Mouse (Mus musculus) spleen, adult 12 weeks (tissue): ENCODE measurements around the gene Gm3642.
"Not testable (repeated sequence)": the region's sequence is repeated elsewhere in the genome, so short reads cannot be mapped to it uniquely, and the experiment has no call there.

Experiments used
- DNase-seq: peaks from one replicate; pipeline ENCODE4 v3.0.0; 2022; ENCODE audit warnings: low spot score

Gm3642 gene

DNA sequence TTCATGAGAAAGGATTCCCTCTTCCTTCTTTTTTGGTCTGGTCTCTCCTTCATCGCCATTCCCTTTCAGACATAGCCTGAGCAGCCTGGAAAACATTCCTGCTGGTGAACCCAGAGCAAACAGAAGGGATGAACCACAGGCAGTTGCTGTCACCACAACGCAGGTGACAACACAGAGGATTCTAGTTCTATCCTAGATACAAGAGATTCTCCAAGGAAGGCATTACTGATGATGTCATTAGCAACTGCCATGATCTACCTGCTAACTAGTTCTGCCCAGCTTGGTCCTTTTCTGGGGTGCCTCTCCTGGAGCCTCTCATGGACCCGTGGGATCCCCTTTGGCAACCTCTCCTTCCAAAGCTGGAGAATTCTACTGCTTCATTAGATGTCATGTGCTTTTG lies at the start of gene Gm3642:
Gm3642 (minus strand) TSS at position 101 of the 400 bp plus-strand sequence.
- DNase-seq: not testable (repeated sequence)

GRCm38 (mm10) chr14:6889521-6890012 lies 49.5 kb upstream of the Gm3642 start, which contains the start of gene Gm3667:
Gene Gm3667 (minus strand): TSS chr14:6889962.
- not testable (repeated sequence) for DNase-seq

DNA sequence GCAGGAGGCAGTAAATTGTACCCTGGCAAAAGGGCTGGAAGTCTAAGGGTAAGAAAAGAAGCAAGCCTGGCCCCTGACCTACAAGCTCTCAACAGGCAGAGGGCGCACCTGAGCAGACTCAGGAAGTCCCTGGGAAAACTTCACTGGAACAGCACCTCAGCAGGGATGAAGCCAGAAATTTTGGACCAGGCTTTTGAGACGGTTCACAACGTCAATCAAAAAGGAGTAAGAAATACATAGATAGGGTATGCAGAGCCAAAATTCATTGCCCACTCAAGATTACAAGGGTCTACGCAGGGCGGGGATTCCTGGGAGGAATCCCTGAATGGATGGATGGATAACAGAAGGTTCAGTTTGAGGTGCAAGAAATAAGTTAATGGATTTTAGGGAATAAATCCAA lies 48.7 kb upstream of the Gm3642 start:
- not testable (repeated sequence) for DNase-seq

- not testable (repeated sequence) for DNase-seq
Measured at GRCm38 (mm10) chr14:6823297-6823696, 16.8 kb downstream of the Gm3642 start.
